Mouse (Mus musculus): ENCODE results near the gene Bcl10. TPM values are rescaled to one million over a fixed set of nuclear protein-coding genes. Genes with fewer than 3 reads are reported as not detected.

The Bcl10 gene
- polyA plus RNA-seq, 1 experiment = 24.2 TPM

Other genes with a start within 250 kb of the Bcl10 start
- 9.4 and 25.1 TPM in 2 replicates for gene Ddah1, start 164.1 kb upstream of the Bcl10 start, polyA plus RNA-seq (2012; rRNA removed)
- 10.9 and 14.2 TPM in 2 replicates for gene 2410004B18Rik, start 15.2 kb downstream of the Bcl10 start, polyA plus RNA-seq (2012; rRNA removed)
- gene Syde2, start 65.1 kb downstream of the Bcl10 start, polyA plus RNA-seq (2012; rRNA removed) = 2.5 and 6.0 TPM in 2 replicates
- 0.15 TPM in 1 of 2 replicates, not detected in the other for gene Wdr63, start 185.3 kb downstream of the Bcl10 start, polyA plus RNA-seq (2012; rRNA removed)
- gene Mcoln3, start 194.6 kb downstream of the Bcl10 start, polyA plus RNA-seq (2012; rRNA removed) = 0.06 and 0.27 TPM in 2 replicates
- gene Mcoln2, start 227.0 kb downstream of the Bcl10 start, polyA plus RNA-seq (2012; rRNA removed) = 9.2 and 14.9 TPM in 2 replicates